Mouse (Mus musculus): ENCODE measurements at regions not wholly inside any gene's neighbourhood (a gene's known extent, or its start where the extent isn't known, plus 50 kb on each side); places are given as distances from the start of the nearest gene placed in this dataset.
"Not testable (repeated sequence)": the region's sequence is repeated elsewhere in the genome, so short reads cannot be mapped to it uniquely, and the experiment has no call there.

GRCm38 (mm10) chr12:92892315-92892714 lies 1043.4 kb upstream of the Sel1l start:
- DNase-seq (ENCODE audit: low spot score in 2 of 2), result no peak
- intact Hi-C loops (cut with DNase I), result no loop called here

- intact Hi-C loops (cut with DNase I); DNase-seq (ENCODE audit: low spot score in 2 of 2): not testable (repeated sequence)
Observed at GRCm38 (mm10) chr12:92891663-92892062, 1042.7 kb upstream of the Sel1l start.

- intact Hi-C loops (cut with DNase I); DNase-seq (ENCODE audit: low spot score in 2 of 2): not testable (repeated sequence)
Observed at GRCm38 (mm10) chr12:92891126-92891525, 1042.2 kb upstream of the Sel1l start.

GRCm38 (mm10) chr12:92887747-92888146 lies 1038.8 kb upstream of the Sel1l start:
- intact Hi-C loops (cut with DNase I), result no loop called here
- no peak for DNase-seq (ENCODE audit: low spot score in 2 of 2)

GRCm38 (mm10) chr12:92886394-92887075 lies 1037.6 kb upstream of the Sel1l start:
- not testable (repeated sequence) for DNase-seq (ENCODE audit: low spot score in 2 of 2)

GRCm38 (mm10) chr12:92884014-92884413 lies 1035.1 kb upstream of the Sel1l start:
- intact Hi-C loops (cut with DNase I); DNase-seq (ENCODE audit: low spot score in 2 of 2): not testable (repeated sequence)

More at GRCm38 (mm10) chr12:92886394-92887075, 1037.6 kb upstream of the Sel1l start:
- intact Hi-C loops (cut with DNase I), result not testable (repeated sequence)

GRCm38 (mm10) chr12:92883091-92883490 lies 1034.1 kb upstream of the Sel1l start:
- DNase-seq (ENCODE audit: low spot score in 2 of 2); intact Hi-C loops (cut with DNase I): not testable (repeated sequence)

GRCm38 (mm10) chr12:92882540-92882939 lies 1033.6 kb upstream of the Sel1l start:
- intact Hi-C loops (cut with DNase I); DNase-seq (ENCODE audit: low spot score in 2 of 2): not testable (repeated sequence)

- intact Hi-C loops (cut with DNase I), result no loop called here
- DNase-seq (ENCODE audit: low spot score in 2 of 2), result no peak
Observed at GRCm38 (mm10) chr12:92873602-92874001, 1024.6 kb upstream of the Sel1l start.

- intact Hi-C loops (cut with DNase I), result no loop called here
- DNase-seq (ENCODE audit: low spot score in 2 of 2), result no peak
Observed at GRCm38 (mm10) chr12:92869336-92869735, 1020.4 kb upstream of the Sel1l start.

- intact Hi-C loops (cut with DNase I), result no loop called here
- DNase-seq (ENCODE audit: low spot score in 2 of 2), result no peak
Observed at GRCm38 (mm10) chr12:92823090-92823786, 974.3 kb upstream of the Sel1l start.

GRCm38 (mm10) chr12:92818610-92819009 lies 969.7 kb upstream of the Sel1l start:
- intact Hi-C loops (cut with DNase I), result no loop called here
- DNase-seq (ENCODE audit: low spot score in 2 of 2), result no peak

- intact Hi-C loops (cut with DNase I), result no loop called here
- no peak for DNase-seq (ENCODE audit: low spot score in 2 of 2)
Observed at GRCm38 (mm10) chr12:92801121-92801520, 952.2 kb upstream of the Sel1l start.

GRCm38 (mm10) chr12:92783362-92783761 lies 934.4 kb upstream of the Sel1l start:
- no peak for DNase-seq (ENCODE audit: low spot score in 2 of 2)
- intact Hi-C loops (cut with DNase I), result no loop called here

GRCm38 (mm10) chr12:92779695-92780292 lies 930.8 kb upstream of the Sel1l start:
- no peak for DNase-seq (ENCODE audit: low spot score in 2 of 2)
- intact Hi-C loops (cut with DNase I), result no loop called here

- intact Hi-C loops (cut with DNase I), result no loop called here
- peak; percentile 2 to 3 for DNase-seq (ENCODE audit: low spot score in 2 of 2)
Observed at GRCm38 (mm10) chr12:92775668-92776067, 926.7 kb upstream of the Sel1l start.

- intact Hi-C loops (cut with DNase I), result no loop called here
- no peak for DNase-seq (ENCODE audit: low spot score in 2 of 2)
Observed at GRCm38 (mm10) chr12:92748576-92748975, 899.6 kb upstream of the Sel1l start.

GRCm38 (mm10) chr12:92740818-92741217 lies 891.9 kb upstream of the Sel1l start:
- no peak for DNase-seq (ENCODE audit: low spot score in 2 of 2)
- intact Hi-C loops (cut with DNase I), result no loop called here

GRCm38 (mm10) chr12:92739196-92739595 lies 890.2 kb upstream of the Sel1l start:
- DNase-seq (ENCODE audit: low spot score in 2 of 2), result no peak
- intact Hi-C loops (cut with DNase I), result no loop called here

- intact Hi-C loops (cut with DNase I), result no loop called here
- DNase-seq (ENCODE audit: low spot score in 2 of 2), result peak; percentile 16 to 30
Observed at GRCm38 (mm10) chr12:92737623-92738370, 888.8 kb upstream of the Sel1l start.

All from left cerebral cortex, postnatal 14 days (tissue).